Mouse (Mus musculus) liver (tissue): ENCODE results near the gene Hnrnpd.

Experiments used
- DNase-seq: peaks from one replicate; pipeline ENCODE4 v3.0.0-alpha.2; 2020; ENCODE audit warnings: mixed read lengths

The Hnrnpd gene

DNA sequence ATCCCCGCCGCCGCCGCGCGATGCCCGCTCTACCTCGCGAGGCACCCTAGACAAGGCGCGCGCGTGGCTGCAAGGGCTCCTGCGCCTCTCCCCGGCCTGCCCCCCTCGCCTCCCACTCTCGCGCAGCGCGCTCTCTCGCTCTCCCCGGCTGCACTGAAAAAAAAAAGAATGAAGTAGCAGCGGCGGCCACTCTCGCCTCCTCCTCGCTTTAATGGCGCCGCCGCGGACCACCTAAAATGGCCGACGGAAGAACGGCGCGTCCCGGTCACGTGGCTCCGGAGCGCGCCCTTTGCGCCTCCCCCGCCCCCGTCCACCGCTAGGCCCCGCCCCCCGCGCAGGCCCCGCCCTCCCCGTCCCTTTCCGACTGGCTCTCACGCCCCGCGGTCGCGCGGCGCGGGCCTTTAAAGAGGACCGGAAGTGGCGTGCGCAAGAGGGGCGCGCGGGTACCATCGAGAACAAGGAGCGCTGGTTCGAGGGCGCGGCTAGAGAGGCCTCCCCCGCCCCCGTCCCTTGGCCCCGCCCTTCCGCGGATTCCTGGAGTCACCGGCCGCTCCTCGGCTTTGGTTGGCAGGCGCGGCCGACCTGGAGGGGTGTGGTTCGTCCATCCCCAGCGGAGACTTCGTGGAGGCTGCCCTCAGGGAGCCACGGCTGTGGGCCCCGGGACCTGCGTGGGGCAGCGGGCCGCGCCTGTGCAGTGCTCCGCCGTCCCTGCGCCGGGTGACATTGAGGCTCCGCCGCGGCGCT is at the start of gene Hnrnpd, which contains the start of gene 4930524J08Rik:
Gene Hnrnpd (minus strand): TSS at position 240 of the 744 bp plus-strand sequence.
Gene 4930524J08Rik (plus strand): TSS at position 363 of the 744 bp plus-strand sequence.
- peak; percentile 98 for DNase-seq

DNA sequence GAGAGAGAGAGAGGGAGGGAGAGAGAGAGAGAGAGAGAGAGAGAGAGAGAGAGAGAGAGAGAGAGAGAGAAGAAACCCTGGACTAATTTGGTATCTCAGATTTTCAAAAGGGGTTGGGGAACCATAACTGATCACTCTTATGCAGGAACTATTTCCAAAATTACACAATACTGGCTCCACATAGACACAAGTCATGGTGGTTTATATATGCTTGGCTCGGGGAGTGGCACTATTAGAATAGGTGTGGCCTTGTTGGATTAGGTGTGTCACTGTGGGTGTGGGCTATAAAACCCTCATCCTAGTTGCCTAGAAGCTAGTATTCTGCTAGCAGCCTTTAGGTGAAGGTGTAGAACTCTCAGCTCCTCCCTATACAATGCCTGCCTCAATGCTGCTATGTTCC is 46.1 kb upstream of the Hnrnpd start:
- no peak for DNase-seq

DNA sequence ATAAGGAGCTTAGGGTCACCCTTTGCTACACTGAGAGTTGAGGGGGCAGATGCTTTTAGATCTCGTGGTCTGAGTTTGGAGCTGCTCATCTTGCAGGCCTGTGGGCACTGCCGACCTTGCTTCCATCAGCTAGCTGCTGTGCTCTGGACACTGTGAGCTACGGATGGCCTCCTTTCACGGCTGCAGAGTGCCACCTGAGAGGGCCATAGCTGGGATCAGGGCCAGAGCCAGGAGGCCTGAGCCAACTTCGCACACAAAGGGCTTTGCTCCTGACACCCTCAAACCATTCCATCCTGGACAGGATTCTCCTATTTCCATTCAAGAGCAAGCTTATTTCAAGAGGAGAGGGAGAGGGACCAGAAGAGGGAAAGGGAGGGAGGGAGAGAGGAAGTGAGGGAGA is 45.7 kb upstream of the Hnrnpd start:
- DNase-seq, result no peak

DNA sequence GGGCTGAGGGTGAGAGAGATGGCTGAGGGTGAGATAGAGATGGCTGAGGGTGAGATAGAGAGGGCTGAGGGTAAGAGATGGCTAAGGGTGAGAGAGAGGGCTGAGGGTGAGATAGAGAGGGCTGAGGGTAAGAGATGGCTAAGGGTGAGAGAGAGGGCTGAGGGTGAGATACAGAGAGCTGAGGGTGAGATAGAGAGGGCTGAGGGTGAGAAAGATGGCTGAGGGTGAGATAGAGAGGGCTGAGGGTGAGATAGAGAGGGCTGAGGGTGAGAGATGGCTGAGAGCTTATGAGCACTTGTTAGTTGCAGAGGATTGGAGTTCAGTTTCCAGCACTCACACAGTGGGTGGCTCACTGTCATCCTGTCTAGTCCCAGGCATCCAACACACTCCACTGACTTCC is 41.4 kb upstream of the Hnrnpd start:
- no peak for DNase-seq

DNA sequence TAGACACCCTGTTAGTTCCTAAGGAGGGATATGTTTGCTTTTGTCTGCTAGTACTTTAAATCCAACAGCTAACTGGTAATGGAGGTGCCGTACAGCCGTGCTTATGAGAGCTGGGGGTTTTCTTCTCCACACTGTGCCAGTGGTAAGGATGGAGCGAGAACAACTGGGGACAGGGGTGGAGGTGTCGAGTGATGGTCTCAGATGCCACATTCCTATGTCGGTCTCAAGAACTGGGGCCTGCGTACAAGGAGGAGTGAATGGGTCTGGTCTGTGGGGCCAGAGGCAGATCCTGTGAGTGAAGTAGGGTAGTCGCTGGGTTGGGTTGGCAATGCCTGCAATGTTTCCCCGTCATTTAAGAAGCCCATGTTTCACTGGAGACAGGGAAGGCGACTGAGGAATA is 33.9 kb upstream of the Hnrnpd start:
- no peak for DNase-seq

DNA sequence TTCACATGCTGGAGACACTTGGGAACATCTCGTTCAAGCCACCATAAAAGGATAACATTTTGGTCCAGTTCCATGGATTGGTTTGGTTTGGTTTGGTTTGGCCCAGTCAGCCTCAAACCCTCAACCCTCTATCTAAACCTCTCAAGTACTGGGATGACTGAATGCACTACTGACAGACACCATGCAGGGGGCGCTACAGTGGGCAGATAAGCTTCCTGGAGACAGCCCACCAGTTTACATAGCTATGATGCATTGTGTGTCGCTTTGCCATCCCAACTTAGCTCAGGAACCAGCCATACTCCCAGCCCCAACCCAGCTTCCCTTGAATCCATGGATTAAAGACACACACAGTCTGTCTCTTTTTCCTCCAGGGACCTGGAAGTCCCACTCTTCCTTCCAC is 29.7 kb upstream of the Hnrnpd start:
- DNase-seq, result peak; percentile 34

DNA sequence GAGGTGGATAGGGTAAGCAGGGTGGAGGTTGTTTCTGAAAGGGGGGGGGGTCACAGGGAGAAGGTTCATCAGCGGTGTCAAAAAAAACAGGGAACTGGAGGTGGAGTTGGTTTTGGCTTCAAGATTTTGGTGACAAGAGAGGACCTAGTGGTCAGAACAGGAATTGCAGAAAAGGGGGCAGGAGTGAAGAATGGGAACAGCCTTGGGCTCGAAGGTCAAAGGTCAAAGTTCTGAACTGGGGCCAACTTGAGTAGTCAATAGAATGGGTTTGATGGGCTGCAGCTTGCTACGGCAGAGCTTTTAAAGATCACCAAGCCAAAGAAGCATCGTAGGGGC is 28.3 kb upstream of the Hnrnpd start:
- no peak for DNase-seq

DNA sequence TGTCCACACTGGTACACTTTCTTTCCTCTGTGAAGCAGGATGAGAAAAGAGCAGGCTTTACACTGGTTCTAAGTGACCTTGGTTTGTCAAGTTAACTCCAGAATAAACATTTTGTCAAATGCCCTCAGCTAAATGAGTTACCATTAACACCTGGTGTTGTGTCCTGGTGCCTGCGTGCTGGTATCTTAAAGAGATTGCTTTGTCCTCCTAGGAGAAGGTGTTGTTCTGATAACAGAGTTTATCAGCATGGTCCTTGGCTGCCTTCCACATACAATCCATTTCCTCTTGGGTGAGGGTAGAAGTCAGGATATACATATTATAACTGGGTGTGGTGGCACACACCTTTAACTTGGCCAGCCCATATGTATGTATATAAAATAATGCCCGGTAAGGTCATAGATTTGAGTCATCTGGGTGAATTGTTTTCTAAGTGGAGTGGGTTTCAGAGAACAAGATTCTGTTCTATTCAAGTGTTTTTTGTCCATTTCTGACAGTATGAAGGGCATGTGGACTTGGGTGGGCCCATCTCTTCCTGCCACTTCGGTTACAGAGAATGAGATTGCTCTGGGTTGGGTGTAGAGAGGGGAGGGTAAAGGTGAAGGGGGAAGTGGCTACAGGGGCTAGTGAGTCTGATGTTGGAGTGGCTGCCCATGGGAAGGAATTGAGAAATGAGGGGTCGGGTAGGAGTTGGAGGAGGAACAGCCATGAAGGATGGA is 27.7 kb upstream of the Hnrnpd start:
- no peak for DNase-seq

DNA sequence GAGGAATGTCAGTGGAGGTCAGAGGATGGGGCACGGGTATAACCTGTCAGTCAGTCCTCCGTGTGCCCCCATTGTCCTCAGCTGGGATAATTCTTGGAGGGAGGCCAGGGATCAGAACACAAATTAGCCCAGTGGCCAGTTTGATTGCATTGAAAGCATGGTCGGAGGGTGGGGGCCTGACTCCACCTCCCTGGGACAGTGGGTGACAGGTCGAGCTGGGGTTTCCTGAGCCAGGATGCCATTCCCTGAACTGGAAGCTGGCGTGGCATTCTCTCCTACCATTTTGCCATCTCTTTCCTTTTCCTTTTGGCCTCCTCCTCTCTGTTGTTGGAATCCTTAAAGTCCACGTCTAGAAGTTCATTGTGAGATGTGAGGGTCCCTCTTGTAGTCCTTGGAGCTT is 27.2 kb upstream of the Hnrnpd start:
- no peak for DNase-seq

DNA sequence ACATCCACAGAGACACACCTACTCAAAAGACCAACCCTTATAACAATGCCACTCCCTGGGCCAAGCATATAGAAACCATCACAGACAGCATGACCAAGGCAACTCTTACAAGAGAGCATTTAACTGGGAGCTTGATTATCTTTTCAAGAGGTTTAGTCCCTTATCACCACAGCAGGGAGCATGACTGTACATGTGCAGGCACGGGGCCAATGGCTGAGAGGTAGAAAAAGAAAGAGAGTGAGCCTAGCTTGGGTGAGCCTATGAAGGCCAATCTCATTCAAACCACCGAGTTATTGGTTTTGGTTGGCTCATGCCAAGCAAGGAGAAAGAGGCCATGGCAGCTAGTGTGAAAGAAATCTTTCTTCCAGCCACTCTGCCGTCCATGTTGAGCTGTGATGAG is 26.7 kb upstream of the Hnrnpd start:
- peak; percentile 55 for DNase-seq

DNA sequence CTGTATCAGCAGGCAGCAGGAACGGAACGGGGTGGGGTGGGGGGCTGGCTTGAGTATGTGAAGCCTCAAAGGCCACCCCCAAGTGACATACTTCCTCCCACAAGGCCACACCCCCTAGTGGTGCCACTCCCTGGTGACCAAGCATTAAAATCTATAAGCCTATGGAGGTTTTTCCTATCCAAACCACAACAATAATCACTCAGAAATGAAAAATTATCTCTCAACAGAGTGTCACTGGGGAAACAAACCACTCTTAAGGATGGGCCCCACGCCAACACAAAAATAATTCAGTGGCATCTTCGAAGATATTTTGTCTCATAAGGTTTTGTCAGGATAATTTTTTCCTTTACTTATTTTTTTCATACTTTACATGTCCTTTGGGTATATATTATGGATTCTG is 25.2 kb upstream of the Hnrnpd start:
- DNase-seq, result peak; percentile 40

DNA sequence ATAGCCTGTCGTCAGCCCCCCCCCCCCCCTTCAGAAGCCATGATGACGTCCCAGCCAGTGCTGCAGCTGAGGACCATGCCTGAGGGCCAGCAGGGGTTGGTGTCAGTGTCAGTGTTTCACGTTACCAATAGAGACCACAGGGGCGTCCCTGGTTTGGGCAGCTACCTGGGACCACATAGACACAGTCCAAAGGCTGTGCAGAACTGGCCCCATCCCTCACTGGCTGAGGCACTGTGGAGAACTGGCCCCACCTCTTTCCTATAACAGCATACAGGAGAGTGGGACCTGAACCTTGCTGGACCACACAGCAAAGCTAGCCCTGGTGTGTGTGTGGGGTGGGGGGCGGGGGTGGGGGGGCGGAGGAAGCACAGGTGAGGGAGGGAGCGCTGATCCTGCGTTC is 21.8 kb upstream of the Hnrnpd start:
- DNase-seq, result no peak

DNA sequence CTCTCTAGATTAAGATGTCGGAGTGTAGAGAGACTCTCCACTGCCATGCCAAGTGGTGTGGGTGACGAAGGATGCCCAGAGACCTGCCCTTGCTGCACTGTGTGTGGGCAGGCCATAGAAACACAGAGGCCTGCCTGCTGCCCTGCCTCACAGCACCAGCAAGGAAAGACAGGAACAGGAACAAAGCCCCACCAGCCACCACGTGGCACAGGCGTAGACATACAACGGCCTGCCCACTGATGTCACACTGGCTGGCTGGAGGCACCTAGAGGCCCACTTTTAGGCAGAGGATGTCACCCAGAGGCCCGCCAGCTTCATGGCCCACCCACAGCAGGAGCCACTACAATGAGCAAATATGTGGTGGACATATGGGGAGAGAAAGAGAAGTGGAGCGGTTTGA is 21.3 kb upstream of the Hnrnpd start:
- DNase-seq, result no peak

DNA sequence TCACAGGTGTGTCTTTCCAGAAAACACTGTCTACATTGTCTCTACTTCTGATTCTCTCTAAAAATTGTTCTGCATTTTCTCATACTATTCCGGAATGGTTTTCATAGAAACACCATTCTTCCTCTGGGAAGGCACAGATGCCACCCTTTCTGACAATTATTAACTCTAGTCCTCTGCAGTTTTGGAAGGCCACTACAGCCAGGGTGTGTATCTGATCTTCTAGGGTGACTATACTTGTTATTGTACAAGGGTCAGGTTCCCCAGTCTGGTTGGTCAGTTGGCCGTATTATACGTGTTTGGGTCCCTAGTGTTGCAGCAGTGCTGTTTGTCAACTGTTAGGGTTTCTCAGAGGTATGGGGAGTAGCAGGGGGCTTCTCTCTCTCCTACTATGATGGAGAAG is 15.9 kb upstream of the Hnrnpd start:
- DNase-seq, result no peak

DNA sequence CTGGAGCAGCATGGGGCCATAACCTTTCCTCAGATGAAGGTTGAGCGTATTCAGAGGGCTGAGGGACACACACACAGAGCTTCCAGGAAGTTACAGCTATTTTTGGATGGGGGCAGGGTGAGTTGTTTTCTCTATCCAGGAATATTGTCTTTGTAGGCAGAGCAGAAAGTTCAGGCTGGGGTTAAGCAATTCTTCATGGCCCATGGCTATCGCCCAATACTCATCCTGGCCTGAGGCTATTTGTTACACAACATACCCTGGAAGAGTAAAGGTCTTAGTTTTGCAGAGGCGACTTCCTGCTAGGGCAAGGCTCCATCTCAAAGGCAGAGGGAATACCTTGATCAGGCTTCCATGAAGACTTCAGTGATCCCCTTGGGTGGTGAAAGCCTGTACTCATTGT is 15.4 kb upstream of the Hnrnpd start:
- DNase-seq, result no peak

DNA sequence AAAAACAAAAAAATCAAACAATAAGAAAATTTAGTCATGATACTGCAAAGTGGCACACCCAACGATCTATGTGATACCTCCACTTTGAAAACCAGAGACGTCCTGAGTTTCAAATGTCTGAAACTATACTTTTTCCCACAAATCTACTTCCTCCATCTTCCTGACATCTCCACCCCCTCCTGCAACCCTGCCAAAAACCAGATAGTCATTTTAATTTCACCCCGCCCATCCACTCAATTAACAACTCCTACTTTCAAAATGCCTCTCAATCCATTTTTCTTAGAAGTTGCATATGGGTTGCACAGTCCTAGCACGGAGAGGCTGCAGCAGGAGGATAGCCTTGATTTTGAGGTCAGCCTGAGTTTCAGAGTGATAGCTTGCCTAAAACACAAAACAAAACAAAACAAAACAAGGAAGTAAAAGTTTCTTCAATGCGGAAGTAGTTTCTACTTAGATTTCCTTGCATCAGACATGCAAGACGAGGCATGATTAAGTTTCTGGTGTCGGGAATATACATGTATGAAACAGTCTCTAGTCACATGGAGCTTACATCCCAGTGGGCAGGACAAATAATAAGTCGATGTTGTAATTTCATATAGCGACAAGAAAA is 4.8 kb upstream of the Hnrnpd start:
- DNase-seq, result no peak

DNA sequence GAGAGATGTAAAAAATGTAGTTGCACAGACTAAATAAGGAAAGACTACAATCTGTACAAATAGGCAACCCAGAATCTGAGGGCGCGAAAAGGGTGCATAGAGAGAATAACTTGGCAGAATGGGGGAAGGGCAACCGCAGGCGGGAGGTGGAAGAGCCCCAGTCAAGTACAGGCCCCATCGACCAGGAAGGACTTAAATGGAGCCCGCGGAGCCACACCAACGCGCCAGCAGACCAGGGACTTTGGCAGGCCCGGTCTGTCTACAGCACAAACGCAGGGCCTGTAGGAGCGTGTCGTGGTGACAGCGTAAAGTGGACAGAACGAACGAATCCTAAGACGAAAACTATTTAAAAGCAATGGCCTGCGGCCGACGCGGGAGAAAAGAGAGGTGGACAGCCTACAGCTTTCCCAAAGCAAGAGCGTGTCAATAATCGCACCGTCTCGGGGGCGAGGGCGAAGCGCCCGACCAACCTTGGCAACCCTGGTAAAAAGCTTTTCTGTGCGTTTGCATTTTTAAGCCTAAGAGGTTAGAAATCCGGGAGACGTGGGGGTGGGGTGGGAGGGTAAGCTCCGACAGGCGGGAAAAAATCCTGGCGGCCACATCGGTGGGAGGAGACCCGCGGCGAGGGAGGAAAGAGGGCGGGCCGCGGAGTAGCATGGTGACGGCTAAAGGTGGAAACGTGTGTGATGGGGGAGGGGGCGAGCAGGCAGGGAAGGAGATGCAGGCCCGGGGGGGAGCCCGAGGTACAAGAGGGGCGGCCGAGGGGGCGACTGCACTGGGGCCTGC is 1.0 kb downstream of the Hnrnpd start:
- peak; percentile 87 for DNase-seq

DNA sequence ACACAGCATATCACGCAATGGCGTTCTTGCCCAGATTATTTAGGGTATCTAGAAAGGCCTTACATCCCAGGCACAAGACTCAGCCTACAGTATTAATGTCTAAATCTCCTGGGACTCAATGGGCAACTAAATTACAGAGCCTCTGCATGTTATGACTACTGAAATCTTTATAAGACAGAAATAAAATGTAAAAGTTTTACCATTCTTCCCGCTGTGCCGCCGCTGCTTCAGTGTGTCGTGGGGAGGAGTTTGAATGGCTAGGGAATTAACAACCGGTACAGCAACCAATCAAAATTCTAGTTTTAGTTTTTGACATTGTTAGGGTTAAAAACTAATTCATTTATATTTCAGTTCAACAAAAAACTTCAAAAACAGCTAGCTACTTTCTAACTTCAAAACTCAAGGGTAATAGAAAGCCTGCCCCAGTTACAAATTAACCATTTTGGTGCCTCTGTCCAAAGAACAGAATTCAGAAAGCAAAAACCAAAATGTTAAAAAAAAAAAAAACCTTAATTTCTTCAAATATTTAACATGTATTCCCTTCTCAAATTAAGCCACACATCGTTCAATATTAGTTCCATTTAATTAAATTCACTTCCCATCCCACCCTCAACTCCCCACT is 2.3 kb downstream of the Hnrnpd start:
- peak; percentile 20 for DNase-seq

DNA sequence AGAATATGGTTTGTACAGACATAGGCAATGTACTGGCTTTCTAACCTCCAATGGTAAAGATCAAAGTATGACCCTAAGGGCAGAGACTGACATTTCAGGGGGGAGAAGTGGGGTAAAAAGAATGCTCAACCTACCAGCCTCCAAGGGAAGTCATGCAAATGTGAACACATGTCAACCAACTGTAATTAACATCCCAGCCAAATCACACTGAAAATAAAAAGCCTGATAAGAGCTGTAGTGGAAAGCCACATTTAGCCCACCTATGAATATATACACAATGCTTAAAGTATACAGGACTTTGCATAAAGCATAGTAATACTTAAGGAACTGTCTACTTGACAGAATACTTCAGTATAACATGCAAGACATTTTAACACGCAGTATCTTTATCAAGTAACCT is 3.0 kb downstream of the Hnrnpd start:
- no peak for DNase-seq

DNA sequence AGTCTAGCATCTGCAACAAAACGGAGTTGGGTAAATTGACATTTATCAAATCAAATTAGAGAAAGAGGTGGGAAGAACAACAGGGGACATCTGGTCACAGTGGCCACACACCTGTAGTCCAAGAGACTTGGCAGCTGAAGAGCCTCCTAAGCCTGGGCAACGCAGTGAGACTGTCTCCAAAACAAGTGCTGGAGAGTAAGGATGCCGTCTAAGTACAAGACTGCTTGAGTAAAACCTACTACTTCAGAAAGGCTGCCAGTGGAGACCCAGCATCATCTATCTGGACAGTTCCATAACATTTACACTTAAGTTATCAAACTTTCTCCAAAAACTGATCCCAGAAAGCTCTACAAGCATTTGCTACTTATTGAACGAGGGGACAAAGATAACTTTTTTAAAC is 3.7 kb downstream of the Hnrnpd start:
- no peak for DNase-seq

DNA sequence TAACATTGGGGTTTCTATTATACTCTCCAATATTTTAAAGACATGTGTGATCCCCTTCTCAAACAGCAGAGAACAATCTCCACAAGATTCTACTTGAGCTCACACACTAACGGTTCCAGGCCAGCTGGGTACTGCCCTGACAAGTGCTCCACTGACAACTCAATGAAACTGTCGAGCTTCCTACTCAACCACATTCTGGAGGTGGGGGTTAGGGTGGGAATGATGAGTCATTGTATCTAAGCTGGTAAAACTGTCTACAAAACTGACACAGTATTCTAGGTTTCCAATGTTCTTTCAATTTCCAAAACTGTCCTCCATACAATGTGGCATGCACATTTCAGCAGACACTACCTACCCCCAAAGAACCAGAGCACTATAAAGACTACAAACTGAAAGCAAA is 4.8 kb downstream of the Hnrnpd start:
- no peak for DNase-seq

DNA sequence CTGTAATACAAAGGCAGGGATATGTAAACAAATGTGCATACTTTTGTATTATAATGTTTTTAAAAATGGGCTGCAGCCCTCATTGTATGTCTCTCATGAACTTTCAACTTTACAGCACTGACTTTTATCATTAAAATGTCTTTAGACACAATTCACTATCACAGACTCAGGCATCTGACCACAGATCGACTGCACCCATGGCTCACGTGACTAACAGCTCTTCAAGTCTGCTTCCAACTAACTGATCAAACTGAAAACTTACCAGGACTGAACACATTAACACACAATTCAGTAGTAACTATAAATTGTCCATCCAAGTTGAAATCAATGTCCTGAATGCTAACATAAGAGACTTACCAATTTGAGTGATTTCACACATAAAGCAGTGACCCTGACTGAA is 18.8 kb downstream of the Hnrnpd start:
- no peak for DNase-seq
